Mouse (Mus musculus) testis, postnatal 14 days (tissue): ENCODE results near the gene Accsl.

Experiments used
- DNase-seq: peaks from one replicate; pipeline ENCODE4 v3.0.0; 2021; ENCODE audit warnings: low spot score

The Accsl gene

DNA sequence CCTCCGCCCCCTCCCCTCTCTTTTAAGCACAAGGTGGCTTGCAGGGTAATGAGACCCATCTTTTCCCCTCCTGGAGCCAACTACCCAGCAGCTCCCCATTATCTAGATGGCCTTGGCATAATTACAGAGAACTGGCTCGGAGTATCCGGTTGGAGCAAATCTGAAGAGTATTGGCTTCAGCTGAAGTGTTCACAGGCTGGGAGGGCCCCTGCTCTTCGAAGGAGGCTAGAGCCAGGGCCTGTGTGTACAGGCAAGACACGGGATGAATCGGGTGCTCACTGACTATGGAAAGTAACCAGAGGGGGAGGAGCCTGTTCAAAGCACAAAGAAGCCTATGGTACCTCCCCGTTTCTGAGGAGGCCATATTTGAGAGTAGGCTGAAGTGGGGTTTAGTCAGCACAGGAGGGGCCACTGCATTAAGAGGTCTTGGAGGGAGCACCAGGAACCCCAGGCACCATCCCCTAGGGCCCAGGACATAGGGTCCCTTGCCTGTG, at the start of gene Accsl:
Accsl (minus strand) TSS at position 51 of the 494 bp plus-strand sequence.
- no peak for DNase-seq

DNA sequence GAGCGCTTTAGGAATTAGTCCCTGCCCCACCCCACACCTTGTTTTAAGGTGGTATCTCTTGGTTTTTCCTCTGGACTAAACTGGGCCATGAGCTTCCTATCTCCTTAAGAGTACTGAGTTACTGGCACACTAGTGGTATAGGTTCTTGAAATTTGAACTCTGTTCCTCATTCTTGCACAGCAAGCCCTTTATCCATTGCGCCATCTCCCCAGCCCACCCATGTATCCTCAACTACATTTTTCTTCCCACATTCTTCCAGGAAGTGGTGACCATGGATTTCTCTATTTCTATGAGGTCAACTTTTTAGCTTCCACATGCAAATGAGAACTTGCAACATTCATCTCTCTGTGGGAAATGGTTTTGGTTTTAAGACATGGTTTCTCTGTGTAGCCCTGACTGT, 44.6 kb upstream of the Accsl start:
- DNase-seq = no peak

- no peak for DNase-seq
Measured at GRCm38 (mm10) chr2:93911942-93912341, 43.0 kb upstream of the Accsl start.

DNA sequence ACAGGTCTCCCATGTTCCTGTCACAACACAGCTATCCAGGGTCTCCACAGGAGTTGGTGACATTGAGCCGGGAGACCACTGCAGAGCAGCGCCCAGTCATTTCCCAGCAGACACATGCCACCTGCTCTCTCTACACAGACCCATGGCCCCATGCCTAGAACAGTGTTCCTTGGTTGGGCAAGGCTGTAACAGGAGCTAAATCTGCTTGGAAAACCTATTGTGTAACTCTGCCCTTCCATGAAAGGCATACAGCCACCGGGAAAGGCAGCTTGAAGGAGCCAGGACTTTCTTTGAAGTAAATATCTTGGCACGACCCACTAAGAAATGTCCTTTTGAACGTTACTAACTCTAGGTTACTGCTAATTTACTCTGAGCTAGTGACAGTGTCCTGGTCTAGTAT, 40.8 kb upstream of the Accsl start:
- DNase-seq = no peak

DNA sequence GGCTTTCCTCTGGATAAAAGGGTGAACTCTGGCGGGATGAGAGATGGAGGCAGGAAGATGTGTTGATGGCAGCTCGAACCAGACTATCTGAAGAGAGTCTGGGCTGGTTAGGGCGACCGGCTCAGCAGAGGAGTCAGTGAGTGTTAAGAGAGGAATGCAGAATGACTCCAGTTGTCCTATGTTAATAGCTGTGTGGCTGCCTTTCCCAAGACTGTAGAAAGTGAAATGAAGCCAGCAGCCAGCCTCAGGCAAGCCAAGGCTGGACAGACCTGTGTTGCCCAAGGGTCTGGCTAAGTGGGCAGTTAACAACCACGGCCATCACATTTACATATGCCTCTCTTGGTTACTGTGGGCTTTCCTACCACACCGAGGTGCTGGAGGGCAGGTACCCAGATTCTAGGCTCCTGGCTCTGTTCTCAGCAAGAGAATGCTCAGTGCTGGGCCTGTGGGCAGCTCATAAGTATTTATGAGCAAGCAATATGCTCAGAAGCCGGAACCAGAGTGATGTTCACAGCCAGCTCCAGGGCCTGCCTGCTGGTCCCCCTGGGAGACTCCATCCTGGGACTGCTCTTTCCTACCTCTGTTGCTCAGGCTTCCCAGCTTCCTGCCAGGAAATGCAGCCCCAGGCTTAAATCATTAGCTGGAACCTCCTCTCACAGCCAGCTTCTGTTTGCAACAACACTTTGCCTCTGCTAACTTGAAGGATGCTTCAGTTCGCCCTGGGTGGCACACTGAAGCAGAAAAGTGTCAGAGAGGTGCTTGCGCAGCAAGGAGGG, 38.8 kb upstream of the Accsl start:
- DNase-seq = no peak

GRCm38 (mm10) chr2:93906316-93906715, 37.4 kb upstream of the Accsl start:
- no peak for DNase-seq

- no peak for DNase-seq
Measured at GRCm38 (mm10) chr2:93903415-93903814, 34.5 kb upstream of the Accsl start.

DNA sequence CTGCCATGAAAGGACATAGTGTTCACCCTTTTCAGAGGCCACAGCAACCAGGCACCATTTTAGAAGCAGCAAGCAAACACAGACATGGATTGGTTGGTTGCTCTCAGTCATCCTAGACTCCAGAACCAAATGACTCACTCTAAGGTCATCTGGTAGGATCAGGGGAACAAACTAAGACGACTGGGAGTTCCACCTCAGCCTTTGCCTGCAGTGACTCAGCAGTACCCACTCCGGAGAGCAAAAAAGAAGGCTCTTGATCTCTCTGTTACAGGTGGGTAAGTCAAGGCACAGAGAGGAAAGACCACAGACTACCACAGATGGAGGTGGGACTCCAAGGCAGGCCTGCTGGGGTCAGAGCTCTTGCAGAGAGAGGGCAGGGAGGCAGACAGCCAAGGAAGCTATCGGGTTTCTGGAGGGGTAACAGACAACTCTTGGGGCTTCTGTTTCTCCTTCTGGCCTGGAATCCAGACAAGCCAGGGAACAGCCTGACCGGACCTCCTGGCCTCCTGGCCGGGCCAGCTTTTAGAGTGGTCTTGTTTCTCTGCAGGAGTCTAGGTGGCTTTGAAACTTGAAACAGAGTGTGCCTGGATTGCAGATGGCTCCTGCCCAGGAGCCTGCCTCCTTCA, 33.8 kb upstream of the Accsl start:
- no peak for DNase-seq

DNA sequence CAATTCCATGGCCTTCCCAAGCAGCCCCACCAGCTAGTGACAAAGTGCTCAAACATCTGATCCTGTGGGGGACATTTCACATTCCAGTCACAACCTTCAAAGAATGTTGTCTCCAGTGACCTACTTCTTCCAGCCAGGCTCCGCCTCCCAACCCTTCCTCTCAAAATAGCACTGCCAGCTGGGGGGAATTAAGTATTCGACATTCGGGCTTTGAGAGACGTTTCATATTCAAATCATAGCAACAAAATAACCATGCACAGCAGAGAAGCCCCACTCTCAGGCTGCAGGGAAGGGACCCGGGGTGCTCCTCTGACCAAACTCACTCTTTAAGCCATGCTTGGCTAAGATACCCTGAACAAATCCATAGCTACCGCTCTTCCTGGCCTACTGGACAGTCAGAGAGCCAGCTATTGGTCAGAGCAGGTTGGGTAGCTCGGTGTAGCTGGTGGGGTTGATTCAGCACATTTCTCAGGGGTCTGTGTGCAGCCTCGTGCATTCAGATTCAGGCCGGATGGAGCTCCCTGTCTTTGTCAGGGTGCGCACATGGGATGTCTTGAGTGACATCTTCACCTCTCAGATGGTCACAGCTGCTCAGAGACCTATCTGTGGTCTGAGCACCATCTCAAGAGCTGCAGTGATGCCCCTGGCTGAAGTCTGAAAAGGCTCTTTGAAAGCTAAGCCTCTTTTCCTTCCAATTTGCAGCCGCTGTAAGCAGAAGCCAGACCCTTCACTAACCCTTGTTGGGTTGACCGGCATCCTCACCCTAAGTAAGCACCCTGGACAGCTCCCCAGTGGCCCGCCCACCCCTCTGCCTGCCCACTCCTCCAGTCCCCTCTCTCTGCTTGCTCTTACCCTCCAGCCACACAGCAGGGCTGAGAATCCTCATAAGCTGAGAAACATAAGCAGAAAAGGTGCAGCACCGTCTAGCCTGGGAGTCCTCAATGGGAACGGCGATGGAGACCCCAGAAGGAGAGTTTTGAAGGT, 30.7 kb upstream of the Accsl start:
- DNase-seq = no peak

GRCm38 (mm10) chr2:93891611-93892280, 22.8 kb upstream of the Accsl start:
- DNase-seq = no peak

DNA sequence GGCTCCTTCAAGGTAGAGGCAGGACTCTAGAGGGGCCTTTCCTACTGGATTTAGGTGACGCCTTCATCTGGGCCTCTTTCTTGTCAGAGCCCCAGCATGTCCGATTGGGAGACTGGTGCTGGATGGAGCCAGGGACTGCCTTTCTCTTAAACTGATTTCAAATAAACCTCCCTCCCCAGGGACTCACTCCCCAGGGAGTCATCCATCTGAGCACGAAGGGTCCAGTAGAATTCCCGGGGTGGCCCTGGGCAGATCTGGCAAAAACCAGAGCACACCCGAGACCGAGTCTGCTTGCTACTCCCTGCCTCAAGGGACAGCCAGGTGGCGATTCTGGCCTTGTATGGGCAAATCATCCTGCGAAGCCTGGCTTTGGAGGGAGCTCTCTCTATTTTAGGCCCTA, 21.2 kb upstream of the Accsl start:
- DNase-seq = no peak

GRCm38 (mm10) chr2:93889071-93889470, 20.1 kb upstream of the Accsl start:
- DNase-seq = no peak

- no peak for DNase-seq
Measured at GRCm38 (mm10) chr2:93888366-93888765, 19.4 kb upstream of the Accsl start.

DNA sequence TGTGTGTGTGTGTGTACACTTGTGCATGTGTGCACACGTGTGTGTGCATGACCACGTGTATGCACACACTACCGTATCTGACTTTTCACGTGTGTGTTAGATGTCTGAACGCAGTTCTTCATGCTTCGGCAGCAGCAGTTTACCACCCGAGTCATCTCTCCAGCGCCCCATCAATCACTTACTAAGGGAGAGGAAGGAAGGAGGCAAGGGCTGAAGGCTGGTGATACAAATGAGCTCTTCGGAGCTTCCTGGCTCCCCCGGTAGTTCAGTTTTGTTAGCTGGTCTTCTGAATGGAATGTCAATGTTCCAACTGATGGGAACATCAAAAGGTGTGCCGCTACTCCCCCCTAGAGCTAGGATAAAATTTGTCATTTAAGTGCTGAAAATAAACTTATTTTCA, 18.3 kb upstream of the Accsl start:
- no peak for DNase-seq

GRCm38 (mm10) chr2:93886013-93886794, 17.2 kb upstream of the Accsl start:
- DNase-seq = no peak

GRCm38 (mm10) chr2:93883066-93883465, 14.1 kb upstream of the Accsl start:
- DNase-seq = no peak

DNA sequence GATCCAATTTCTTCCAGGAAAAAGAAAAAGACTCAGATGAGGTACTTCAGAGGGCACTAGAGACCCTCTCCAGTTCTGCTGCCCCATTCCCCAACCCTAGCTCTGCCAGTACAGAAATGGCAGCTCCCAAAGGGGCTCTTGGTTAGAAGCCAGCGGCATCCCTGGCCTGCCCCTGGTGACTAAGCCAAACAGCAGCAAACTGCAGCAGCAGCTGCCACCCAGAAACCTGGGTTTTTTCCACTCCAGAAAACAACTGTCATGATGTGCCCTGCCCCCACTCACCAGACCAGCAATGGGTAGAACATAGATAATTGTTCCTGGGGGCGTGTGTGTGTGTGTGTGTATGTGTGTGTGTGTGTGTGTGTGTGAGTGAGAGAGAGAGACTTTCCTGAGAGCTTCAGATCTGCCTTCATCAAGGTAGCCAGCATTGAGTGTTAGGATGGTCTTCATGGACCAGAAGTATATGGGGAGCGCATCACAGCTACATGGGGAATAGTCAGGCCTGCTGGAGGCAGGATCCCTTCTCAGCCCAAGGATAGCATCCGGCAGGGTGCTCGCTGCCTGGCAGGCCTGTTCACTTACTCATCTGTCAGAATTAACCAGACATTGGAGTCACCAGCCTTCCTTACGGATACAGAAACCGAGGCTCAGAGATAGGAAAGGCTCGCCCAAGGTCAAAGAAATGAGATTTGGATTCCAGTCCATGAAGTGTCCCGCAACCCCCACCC, 12.8 kb upstream of the Accsl start:
- DNase-seq = no peak

GRCm38 (mm10) chr2:93880981-93881380, 12.0 kb upstream of the Accsl start:
- no peak for DNase-seq

- no peak for DNase-seq
Measured at GRCm38 (mm10) chr2:93880450-93880849, 11.5 kb upstream of the Accsl start.

DNA sequence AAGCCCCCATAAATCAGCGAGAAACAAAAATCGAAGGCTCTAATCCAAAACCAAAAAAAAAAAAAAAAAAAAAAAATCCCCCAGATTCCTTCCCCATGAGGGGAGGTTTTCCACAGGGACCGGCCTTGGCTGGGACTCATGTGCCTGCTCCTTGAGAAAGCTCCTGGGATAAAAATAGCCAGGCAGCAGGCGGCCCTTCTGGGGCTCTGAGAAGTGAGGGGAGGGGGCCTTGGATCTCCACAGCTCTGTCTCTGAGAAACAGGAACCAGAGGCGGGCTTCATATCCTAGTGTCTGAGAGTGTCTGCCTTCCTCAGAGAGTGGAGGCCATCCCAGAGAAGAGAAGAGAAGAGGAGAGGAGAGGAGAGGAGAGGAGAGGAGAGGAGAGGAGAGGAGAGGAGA, 8.0 kb upstream of the Accsl start:
- DNase-seq = no peak
